Mouse (Mus musculus): ENCODE results near the gene Ifi205. TPM values are rescaled to one million over a fixed set of nuclear protein-coding genes. Genes with fewer than 3 reads are reported as not detected.

The Ifi205 gene
- 2.6 TPM for total RNA-seq (2023)

GRCm38 (mm10) chr1:174031698-174032097, at the start of gene Ifi205:
TSS of gene Ifi205 (minus strand) at chr1:174031810.

GRCm38 (mm10) chr1:174066305-174066704, 34.7 kb upstream of the Ifi205 start, which contains the start of gene Olfr430:
TSS of gene Olfr430 (plus strand) at chr1:174066605.

GRCm38 (mm10) chr1:174048893-174049292, 17.3 kb upstream of the Ifi205 start, which contains the start of gene Olfr432:
TSS of gene Olfr432 (plus strand) at chr1:174049205.

GRCm38 (mm10) chr1:174040523-174041177, 9.0 kb upstream of the Ifi205 start, which contains the start of gene Olfr433:
TSS of gene Olfr433 (plus strand) at chr1:174040705.

GRCm38 (mm10) chr1:173982694-173983305, 48.8 kb downstream of the Ifi205 start, which contains the start of gene Ifi202b:
TSS of gene Ifi202b (minus strand) at chr1:173982744.

Other genes starting within 250 kb of the Ifi205 start
- gene Ifi211, start 118.8 kb downstream of the Ifi205 start, total RNA-seq (2023), result not detected
- gene Mndal, start 89.3 kb downstream of the Ifi205 start, total RNA-seq (2023), result 294 TPM
- 154 TPM for gene Ifi203, start 89.1 kb downstream of the Ifi205 start, total RNA-seq (2023)
- gene Ifi202b, start 49.1 kb downstream of the Ifi205 start, total RNA-seq (2023), result not detected
- not detected for gene Olfr433, start 8.9 kb upstream of the Ifi205 start, total RNA-seq (2023)
- not detected for gene Olfr432, start 17.4 kb upstream of the Ifi205 start, total RNA-seq (2023)
- not detected for gene Olfr430, start 34.8 kb upstream of the Ifi205 start, total RNA-seq (2023)
- gene Olfr429, start 52.5 kb upstream of the Ifi205 start, total RNA-seq (2023), result not detected
- not detected for gene Olfr427, start 65.1 kb upstream of the Ifi205 start, total RNA-seq (2023)
- not detected for gene Olfr231, start 89.4 kb upstream of the Ifi205 start, total RNA-seq (2023)
- gene Olfr424, start 99.7 kb upstream of the Ifi205 start, total RNA-seq (2023), result not detected
- not detected for gene Olfr420, start 123.8 kb upstream of the Ifi205 start, total RNA-seq (2023)
- gene Spta1, start 141.0 kb upstream of the Ifi205 start, total RNA-seq (2023), result 1.2 TPM
- gene Olfr419, start 220.3 kb upstream of the Ifi205 start, total RNA-seq (2023), result not detected